Mouse (Mus musculus) brain, embryonic 14.5 days (tissue): ENCODE results near the gene Rac3. TPM values are rescaled to one million over a fixed set of nuclear protein-coding genes. Genes with fewer than 3 reads are reported as not detected.

Experiments
- DNase-seq: peaks from one replicate; pipeline ENCODE4 v3.0.0-alpha.2; 2011; ENCODE audit warnings: low read depth
- CTCF ChIP-seq: fragments of 200-500 bp; IDR thresholded peaks from 2 replicates; pipeline ENCODE4 v1.5.1; 2012; ENCODE audit warnings: inconsistent platforms, mild to moderate bottlenecking, moderate library complexity, borderline replicate concordance; ENCODE audit not compliant: insufficient read depth, insufficient read length; ENCODE audit errors: extremely low read depth
- POLR2A ChIP-seq: fragments of 200-500 bp; IDR thresholded peaks from 2 replicates; pipeline ENCODE4 v1.6.1; 2012; ENCODE audit warnings: mild to moderate bottlenecking, inconsistent platforms, borderline replicate concordance; ENCODE audit not compliant: poor library complexity, insufficient read depth, insufficient read length, severe bottlenecking; ENCODE audit errors: extremely low read depth
- polyA plus RNA-seq: library from polyadenylated mRNA; depleted of rRNA; stranded (reverse); fragments of >200 nt; gene quantifications from 2 replicates; pipeline ENCODE4 v1.2.3, GENCODE M21; 2012

Gene Rac3
- polyA plus RNA-seq, 1 experiment, result 438 TPM

GRCm38 (mm10) chr11:120692471-120693011, 28.7 kb upstream of the Rac3 start:
- TF ChIP-seq CTCF, result no peak
- TF ChIP-seq POLR2A, result no peak
- no peak for DNase-seq

- DNase-seq, result no peak
- no peak for TF ChIP-seq POLR2A
- no peak for TF ChIP-seq CTCF
Measured at GRCm38 (mm10) chr11:120693461-120693860, 27.8 kb upstream of the Rac3 start.

GRCm38 (mm10) chr11:120695184-120695583, 26.1 kb upstream of the Rac3 start:
- DNase-seq, result peak; percentile 77
- no peak for TF ChIP-seq POLR2A
- TF ChIP-seq CTCF, result no peak

- TF ChIP-seq POLR2A (no peak), CTCF (no peak)
- peak; percentile 57 for DNase-seq
Measured at GRCm38 (mm10) chr11:120695641-120696040, 25.6 kb upstream of the Rac3 start.

- no peak for DNase-seq
- TF ChIP-seq CTCF, result peak; percentile 30; the same call in 1 of the 2 replicates
- no peak for TF ChIP-seq POLR2A
Measured at GRCm38 (mm10) chr11:120696568-120696967, 24.7 kb upstream of the Rac3 start.

GRCm38 (mm10) chr11:120697741-120698140, 23.5 kb upstream of the Rac3 start:
- TF ChIP-seq POLR2A (no peak), CTCF (no peak)
- DNase-seq, result no peak

GRCm38 (mm10) chr11:120703696-120704454, 17.4 kb upstream of the Rac3 start:
- no peak for DNase-seq
- TF ChIP-seq POLR2A, result no peak
- no peak for TF ChIP-seq CTCF

- peak; percentile 39 for DNase-seq
- TF ChIP-seq POLR2A, result no peak
- TF ChIP-seq CTCF, result no peak
Measured at GRCm38 (mm10) chr11:120704486-120705325, 16.6 kb upstream of the Rac3 start.

GRCm38 (mm10) chr11:120706120-120706519, 15.2 kb upstream of the Rac3 start:
- TF ChIP-seq CTCF (no peak), POLR2A (no peak)
- no peak for DNase-seq

GRCm38 (mm10) chr11:120707225-120707624, 14.0 kb upstream of the Rac3 start:
- TF ChIP-seq POLR2A (no peak), CTCF (no peak)
- DNase-seq, result peak; percentile 50

- DNase-seq, result no peak
- TF ChIP-seq CTCF (no peak), POLR2A (no peak)
Measured at GRCm38 (mm10) chr11:120707969-120708368, 13.3 kb upstream of the Rac3 start.
